Mouse (Mus musculus) megakaryocyte-erythroid progenitor cell, adult 5-6 weeks (primary cell): Measurements from ENCODE around the gene AC129217.1. TPM values are rescaled to one million over a fixed set of nuclear protein-coding genes. Genes with fewer than 3 reads are reported as not detected.

ENCODE experiments used
- total RNA-seq, 2 experiments: library from RNA; stranded (forward) in 1 of 2; stranded (reverse) in 1 of 2; fragments of 200-1000, 215-1000 nt in 1 of 2; fragments of >200 nt in 1 of 2; fragmentation: Nextera tagmentation in 1 of 2; gene quantifications; 2 replicates each; pipeline ENCODE4 v1.2.3; 2014 to 2017

Gene AC129217.1
- total RNA-seq, 2 experiments from 2014 or later: not detected

Other genes starting within 250 kb of the AC129217.1 start
Only the 30 nearest of the 33 such genes appear.
- 67.5 and 74.7 TPM in 2 replicates for gene Slc3a2, start 106.4 kb upstream of the AC129217.1 start, total RNA-seq (2014; fragmentation: Nextera tagmentation)
- 70.1 and 93.9 TPM in 2 replicates for gene Slc3a2, start 106.4 kb upstream of the AC129217.1 start, total RNA-seq (2017)
- gene Wdr74, start 93.9 kb upstream of the AC129217.1 start, total RNA-seq (2014; fragmentation: Nextera tagmentation): 193 and 207 TPM in 2 replicates
- gene Wdr74, start 93.9 kb upstream of the AC129217.1 start, total RNA-seq (2017): 142 TPM in 2 replicates
- gene 1700092M07Rik, start 89.1 kb upstream of the AC129217.1 start, total RNA-seq (2014; fragmentation: Nextera tagmentation): 2.0 TPM in 1 of 2 replicates, not detected in the other
- 3.8 and 6.5 TPM in 2 replicates for gene 1700092M07Rik, start 89.1 kb upstream of the AC129217.1 start, total RNA-seq (2017)
- 74.7 and 80.4 TPM in 2 replicates for gene Stx5a, start 88.4 kb upstream of the AC129217.1 start, total RNA-seq (2014; fragmentation: Nextera tagmentation)
- 35.5 and 43.5 TPM in 2 replicates for gene Stx5a, start 88.4 kb upstream of the AC129217.1 start, total RNA-seq (2017)
- 365 and 530 TPM in 2 replicates for gene Nxf1, start 72.7 kb upstream of the AC129217.1 start, total RNA-seq (2014; fragmentation: Nextera tagmentation)
- 100 and 161 TPM in 2 replicates for gene Nxf1, start 72.7 kb upstream of the AC129217.1 start, total RNA-seq (2017)
- gene Tmem223, start 58.8 kb upstream of the AC129217.1 start, total RNA-seq (2014; fragmentation: Nextera tagmentation): 59.6 and 76.4 TPM in 2 replicates
- 32.1 and 33.8 TPM in 2 replicates for gene Tmem223, start 58.8 kb upstream of the AC129217.1 start, total RNA-seq (2017)
- gene Tmem179b, start 55.3 kb upstream of the AC129217.1 start, total RNA-seq (2014; fragmentation: Nextera tagmentation): 104 and 114 TPM in 2 replicates
- 31.2 and 54.7 TPM in 2 replicates for gene Tmem179b, start 55.3 kb upstream of the AC129217.1 start, total RNA-seq (2017)
- 13.2 and 16.1 TPM in 2 replicates for gene Taf6l, start 43.4 kb upstream of the AC129217.1 start, total RNA-seq (2014; fragmentation: Nextera tagmentation)
- 7.6 and 12.0 TPM in 2 replicates for gene Taf6l, start 43.4 kb upstream of the AC129217.1 start, total RNA-seq (2017)
- gene Polr2g, start 31.2 kb upstream of the AC129217.1 start, total RNA-seq (2014; fragmentation: Nextera tagmentation): 120 and 126 TPM in 2 replicates
- 86.1 and 106 TPM in 2 replicates for gene Polr2g, start 31.2 kb upstream of the AC129217.1 start, total RNA-seq (2017)
- 1.4 and 1.9 TPM in 2 replicates for gene Zbtb3, start 27.2 kb upstream of the AC129217.1 start, total RNA-seq (2014; fragmentation: Nextera tagmentation)
- 0.91 and 1.6 TPM in 2 replicates for gene Zbtb3, start 27.2 kb upstream of the AC129217.1 start, total RNA-seq (2017)
- 35.6 and 41.6 TPM in 2 replicates for gene Ttc9c, start 10.4 kb upstream of the AC129217.1 start, total RNA-seq (2014; fragmentation: Nextera tagmentation)
- 55.3 and 57.2 TPM in 2 replicates for gene Ttc9c, start 10.4 kb upstream of the AC129217.1 start, total RNA-seq (2017)
- 68.2 and 88.0 TPM in 2 replicates for gene Hnrnpul2, start 9.8 kb upstream of the AC129217.1 start, total RNA-seq (2014; fragmentation: Nextera tagmentation)
- 85.2 and 100.0 TPM in 2 replicates for gene Hnrnpul2, start 9.8 kb upstream of the AC129217.1 start, total RNA-seq (2017)
- 70.3 and 71.7 TPM in 2 replicates for gene Bscl2, start 7.7 kb downstream of the AC129217.1 start, total RNA-seq (2014; fragmentation: Nextera tagmentation)
- 29.5 TPM in 2 replicates for gene Bscl2, start 7.7 kb downstream of the AC129217.1 start, total RNA-seq (2017)
- gene Gng3, start 9.4 kb downstream of the AC129217.1 start, total RNA-seq (2014; fragmentation: Nextera tagmentation): 0.57 TPM in 1 of 2 replicates, not detected in the other
- gene Gng3, start 9.4 kb downstream of the AC129217.1 start, total RNA-seq (2017): 0.30 and 1.3 TPM in 2 replicates
- gene Lrrn4cl, start 21.0 kb downstream of the AC129217.1 start, total RNA-seq (2014; fragmentation: Nextera tagmentation): 0.52 TPM in 1 of 2 replicates, not detected in the other
- gene Lrrn4cl, start 21.0 kb downstream of the AC129217.1 start, total RNA-seq (2017): 1.5 TPM in 1 of 2 replicates, not detected in the other
- 148 and 194 TPM in 2 replicates for gene Ubxn1, start 41.7 kb downstream of the AC129217.1 start, total RNA-seq (2014; fragmentation: Nextera tagmentation)
- gene Ubxn1, start 41.7 kb downstream of the AC129217.1 start, total RNA-seq (2017): 235 and 295 TPM in 2 replicates
- 46.7 and 54.1 TPM in 2 replicates for gene Uqcc3, start 51.1 kb downstream of the AC129217.1 start, total RNA-seq (2014; fragmentation: Nextera tagmentation)
- 73.3 and 94.5 TPM in 2 replicates for gene Uqcc3, start 51.1 kb downstream of the AC129217.1 start, total RNA-seq (2017)
- gene Lbhd1, start 54.0 kb downstream of the AC129217.1 start, total RNA-seq (2014; fragmentation: Nextera tagmentation): 27.8 and 35.8 TPM in 2 replicates
- gene Lbhd1, start 54.0 kb downstream of the AC129217.1 start, total RNA-seq (2017): 18.0 and 18.4 TPM in 2 replicates
- not detected in 2 replicates for gene Gm49403, start 54.2 kb downstream of the AC129217.1 start, total RNA-seq (2014; fragmentation: Nextera tagmentation)
- not detected in 2 replicates for gene Gm49403, start 54.2 kb downstream of the AC129217.1 start, total RNA-seq (2017)
- gene 1810009A15Rik, start 59.1 kb downstream of the AC129217.1 start, total RNA-seq (2014; fragmentation: Nextera tagmentation): 76.6 and 113 TPM in 2 replicates
- gene 1810009A15Rik, start 59.1 kb downstream of the AC129217.1 start, total RNA-seq (2017): 94.2 and 120 TPM in 2 replicates
- 2.5 and 25.7 TPM in 2 replicates for gene Gm49416, start 59.2 kb downstream of the AC129217.1 start, total RNA-seq (2014; fragmentation: Nextera tagmentation)
- gene Gm49416, start 59.2 kb downstream of the AC129217.1 start, total RNA-seq (2017): not detected in 2 replicates
- 31.4 and 37.7 TPM in 2 replicates for gene Ints5, start 63.2 kb downstream of the AC129217.1 start, total RNA-seq (2014; fragmentation: Nextera tagmentation)
- gene Ints5, start 63.2 kb downstream of the AC129217.1 start, total RNA-seq (2017): 16.6 and 17.1 TPM in 2 replicates
- 120 and 130 TPM in 2 replicates for gene Ganab, start 68.3 kb downstream of the AC129217.1 start, total RNA-seq (2014; fragmentation: Nextera tagmentation)
- 53.2 and 69.7 TPM in 2 replicates for gene Ganab, start 68.3 kb downstream of the AC129217.1 start, total RNA-seq (2017)
- gene B3gat3, start 90.6 kb downstream of the AC129217.1 start, total RNA-seq (2014; fragmentation: Nextera tagmentation): 30.3 and 36.8 TPM in 2 replicates
- gene B3gat3, start 90.6 kb downstream of the AC129217.1 start, total RNA-seq (2017): 17.6 and 17.7 TPM in 2 replicates
- gene Rom1, start 99.6 kb downstream of the AC129217.1 start, total RNA-seq (2014; fragmentation: Nextera tagmentation): 4.6 and 6.2 TPM in 2 replicates
- gene Rom1, start 99.6 kb downstream of the AC129217.1 start, total RNA-seq (2017): 0.75 and 4.3 TPM in 2 replicates
- 29.3 and 45.8 TPM in 2 replicates for gene Eml3, start 99.8 kb downstream of the AC129217.1 start, total RNA-seq (2014; fragmentation: Nextera tagmentation)
- gene Eml3, start 99.8 kb downstream of the AC129217.1 start, total RNA-seq (2017): 14.5 and 23.6 TPM in 2 replicates
- gene Mta2, start 112.1 kb downstream of the AC129217.1 start, total RNA-seq (2014; fragmentation: Nextera tagmentation): 158 and 173 TPM in 2 replicates
- 205 and 206 TPM in 2 replicates for gene Mta2, start 112.1 kb downstream of the AC129217.1 start, total RNA-seq (2017)
- gene Tut1, start 124.1 kb downstream of the AC129217.1 start, total RNA-seq (2014; fragmentation: Nextera tagmentation): 30.7 and 32.2 TPM in 2 replicates
- gene Tut1, start 124.1 kb downstream of the AC129217.1 start, total RNA-seq (2017): 15.8 and 18.8 TPM in 2 replicates
- 1,323 and 1,614 TPM in 2 replicates for gene Eef1g, start 137.3 kb downstream of the AC129217.1 start, total RNA-seq (2014; fragmentation: Nextera tagmentation)
- 848 and 982 TPM in 2 replicates for gene Eef1g, start 137.3 kb downstream of the AC129217.1 start, total RNA-seq (2017)
- gene Ahnak, start 159.5 kb downstream of the AC129217.1 start, total RNA-seq (2014; fragmentation: Nextera tagmentation): 1.5 and 9.4 TPM in 2 replicates
- 7.2 and 24.7 TPM in 2 replicates for gene Ahnak, start 159.5 kb downstream of the AC129217.1 start, total RNA-seq (2017)